Mouse (Mus musculus): ENCODE data around the gene Lpp. TPM values are rescaled to one million over a fixed set of nuclear protein-coding genes. Genes with fewer than 3 reads are reported as not detected.

The Lpp gene
- total and polyA plus RNA-seq, 3 experiments: not detected

DNA sequence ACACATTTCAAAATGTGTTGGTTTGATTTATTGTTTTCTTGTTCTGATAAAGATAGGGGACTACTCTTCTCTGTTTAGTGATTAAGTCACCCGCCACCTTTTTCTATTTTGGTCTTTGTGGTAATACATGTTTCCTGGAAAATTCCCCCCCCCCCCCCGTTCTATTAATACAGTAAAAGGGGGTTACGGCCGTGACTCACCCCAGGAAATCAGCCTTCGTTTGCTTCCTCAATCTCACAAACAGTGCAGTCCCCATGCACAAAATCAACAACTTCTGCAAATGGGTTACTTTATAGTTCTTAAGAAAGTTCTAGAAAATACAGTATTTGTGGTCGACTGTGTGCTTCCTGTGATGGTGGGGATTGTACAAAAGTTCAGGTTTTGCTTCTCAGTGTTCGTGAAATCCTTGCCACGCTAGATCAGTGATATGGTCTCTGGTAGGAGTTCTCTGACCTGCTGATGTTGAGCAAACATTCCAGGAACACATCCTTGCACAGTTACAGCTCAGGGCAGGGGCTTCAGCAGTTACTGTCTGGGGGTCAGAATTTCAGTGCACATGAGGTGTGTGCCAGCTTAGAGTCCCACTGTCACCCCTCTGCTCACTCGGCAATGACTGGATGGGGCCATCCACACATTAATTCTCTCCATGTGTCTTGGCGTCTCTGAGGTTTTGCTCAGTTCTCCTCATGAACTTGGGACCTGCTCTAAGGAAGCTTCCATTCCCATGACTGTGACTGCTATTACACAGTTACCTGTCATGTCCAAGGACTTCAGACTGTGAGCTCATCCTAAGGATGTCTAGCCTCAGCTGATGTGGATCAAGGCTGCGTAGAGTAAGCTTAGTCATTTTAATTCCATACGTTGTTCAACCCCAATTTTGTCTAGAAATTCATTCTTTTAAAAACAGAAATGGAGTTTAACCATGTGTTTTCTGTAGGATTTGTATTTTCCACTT lies 236.2 kb downstream of the Lpp start:
- no peak overlapping the region for H3K4me3 ChIP-seq (ENCODE audit: control insufficient read depth in 1 of 2, insufficient read depth in 1 of 2, low read depth in 2 of 2, low read length in 2 of 2)
- H3K79me2 ChIP-seq (ENCODE audit: control insufficient read depth, insufficient read depth, low read length, poor library complexity): no peaks in the 10 kb centered on the region
- no peak for DNase-seq (ENCODE audit: low read depth, low spot score)
- H3K9me3 ChIP-seq (replicated peaks; ENCODE audit: insufficient read depth, low read length): no peaks in the 10 kb centered on the region
- H3K27ac ChIP-seq (ENCODE audit: control insufficient read depth, low read depth, low read length): no peak overlapping the region
- H3K4me1 ChIP-seq (ENCODE audit: control insufficient read depth in 1 of 2, insufficient read depth in 2 of 2, low read length in 2 of 2): no peaks in the 10 kb centered on the region
- H3K27me3 ChIP-seq (ENCODE audit: control insufficient read depth in 1 of 2, insufficient read depth in 2 of 2, low read length in 2 of 2): no peaks in the 10 kb centered on the region
- H3K9ac ChIP-seq (ENCODE audit: control insufficient read depth, low read depth, low read length, poor library complexity, severe bottlenecking): no peak overlapping the region
- TF ChIP-seq TAL1 (IDR thresholded peaks at IDR 0.05; ENCODE audit: low read length): no peak
- no peak for TF ChIP-seq CHD2 (IDR thresholded peaks at IDR 0.05; ENCODE audit: low read length)
- no peak for TF ChIP-seq USF1 (IDR thresholded peaks at IDR 0.05; ENCODE audit: low read depth, low read length)
- no peak for TF ChIP-seq MAFK (IDR thresholded peaks at IDR 0.05; ENCODE audit: borderline replicate concordance, low read depth, low read length)
- TF ChIP-seq E2F4 (IDR thresholded peaks at IDR 0.05; ENCODE audit: borderline replicate concordance, low read depth, low read length): no peak
- no peak for TF ChIP-seq ZKSCAN1 (IDR thresholded peaks at IDR 0.05; ENCODE audit: low read depth, low read length)
- TF ChIP-seq CHD1 (IDR thresholded peaks at IDR 0.05; ENCODE audit: low read depth, low read length): no peak
- TF ChIP-seq MXI1 (IDR thresholded peaks at IDR 0.05; ENCODE audit: low read depth, low read length): no peak
- no peak for TF ChIP-seq NELFE (IDR thresholded peaks at IDR 0.05; ENCODE audit: low read depth, low read length)
- no peak for TF ChIP-seq MAZ (IDR thresholded peaks at IDR 0.05; ENCODE audit: low read depth, low read length)
- no peak for TF ChIP-seq USF2 (IDR thresholded peaks at IDR 0.05; ENCODE audit: borderline replicate concordance in 1 of 2, insufficient read depth in 1 of 2, low read depth in 1 of 2, low read length in 2 of 2)
- TF ChIP-seq EP300 (IDR thresholded peaks at IDR 0.05; ENCODE audit: low read depth in 1 of 2, low read length in 2 of 2): no peak
- TF ChIP-seq SIN3A (IDR thresholded peaks at IDR 0.05; ENCODE audit: low read length): no peak
- TF ChIP-seq HCFC1 (IDR thresholded peaks at IDR 0.05; ENCODE audit: low read depth, low read length): no peak
- TF ChIP-seq ETS1 (IDR thresholded peaks at IDR 0.05; ENCODE audit: low read depth, low read length): no peak
- no peaks in the 10 kb centered on the region for H3K36me3 ChIP-seq (ENCODE audit: control insufficient read depth in 1 of 2, insufficient read depth in 2 of 2, low read length in 2 of 2)

DNA sequence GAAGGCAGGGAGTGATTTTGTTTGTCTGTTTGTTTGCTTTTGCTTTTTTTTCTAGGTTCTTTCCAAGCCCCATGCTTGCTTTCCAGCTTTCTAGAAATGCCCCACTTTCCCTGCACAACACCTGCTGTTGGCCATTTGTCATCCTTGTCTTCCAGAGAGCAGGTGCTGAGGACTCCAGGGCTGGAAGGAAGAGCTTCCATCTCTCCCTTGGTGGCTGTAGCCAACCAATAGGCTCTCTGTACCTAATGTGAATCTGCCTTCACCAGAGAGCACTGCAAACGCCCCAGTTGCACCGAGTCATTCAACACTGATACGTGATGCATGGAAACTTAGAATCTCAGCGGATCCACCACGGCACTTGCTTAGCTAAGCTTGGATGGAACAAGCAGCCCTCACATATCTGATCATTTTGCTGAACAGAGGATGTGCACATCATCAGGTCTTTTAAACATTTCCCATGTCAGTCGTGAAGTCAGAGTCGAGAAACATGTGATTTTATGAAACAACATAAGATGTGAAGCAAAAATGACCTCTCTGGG lies 242.1 kb downstream of the Lpp start:
- H3K9ac ChIP-seq (ENCODE audit: control insufficient read depth, low read depth, low read length, poor library complexity, severe bottlenecking): no peak overlapping the region
- H3K79me2 ChIP-seq (ENCODE audit: control insufficient read depth, insufficient read depth, low read length, poor library complexity): no peaks in the 10 kb centered on the region
- no peaks in the 10 kb centered on the region for H3K4me1 ChIP-seq (ENCODE audit: control insufficient read depth in 1 of 2, insufficient read depth in 2 of 2, low read length in 2 of 2)
- no peak overlapping the region for H3K4me3 ChIP-seq (ENCODE audit: control insufficient read depth in 1 of 2, insufficient read depth in 1 of 2, low read depth in 2 of 2, low read length in 2 of 2)
- no peaks in the 10 kb centered on the region for H3K36me3 ChIP-seq (ENCODE audit: control insufficient read depth in 1 of 2, insufficient read depth in 2 of 2, low read length in 2 of 2)
- no peak for TF ChIP-seq JUND (IDR thresholded peaks at IDR 0.05; ENCODE audit: low read depth, low read length)
- no peak for TF ChIP-seq ZC3H11A (IDR thresholded peaks at IDR 0.05; ENCODE audit: low read depth, low read length)
- TF ChIP-seq TAL1 (IDR thresholded peaks at IDR 0.05; ENCODE audit: low read length): no peak
- TF ChIP-seq NELFE (IDR thresholded peaks at IDR 0.05; ENCODE audit: low read depth, low read length): no peak
- no peak for TF ChIP-seq ELF1 (IDR thresholded peaks at IDR 0.05; ENCODE audit: low read depth, low read length)
- no peak for TF ChIP-seq SIN3A (IDR thresholded peaks at IDR 0.05; ENCODE audit: low read length)
- no peak for TF ChIP-seq RCOR1 (IDR thresholded peaks at IDR 0.05; ENCODE audit: low read depth, low read length)
- no peak for TF ChIP-seq NRF1 (IDR thresholded peaks at IDR 0.05; ENCODE audit: insufficient read depth, low read depth, low read length, poor library complexity, severe bottlenecking)
- no peak for TF ChIP-seq KAT2A (conservative IDR thresholded peaks at IDR 0.05; ENCODE audit: low read depth, low read length)
- TF ChIP-seq MEF2A (IDR thresholded peaks at IDR 0.05; ENCODE audit: extremely low read depth, insufficient replicate concordance, low read depth, low read length, poor library complexity, severe bottlenecking): no peak
- TF ChIP-seq CHD2 (IDR thresholded peaks at IDR 0.05; ENCODE audit: low read length): no peak
- no peak for TF ChIP-seq MYB (IDR thresholded peaks at IDR 0.05; ENCODE audit: low read depth, low read length)
- no peak for TF ChIP-seq E2F4 (IDR thresholded peaks at IDR 0.05; ENCODE audit: borderline replicate concordance, low read depth, low read length)
- no peak for TF ChIP-seq RAD21 (IDR thresholded peaks at IDR 0.05; ENCODE audit: low read depth, low read length)
- no peak for TF ChIP-seq MYC (IDR thresholded peaks at IDR 0.05; ENCODE audit: low read depth, low read length)
- no peak for TF ChIP-seq SMC3 (IDR thresholded peaks at IDR 0.05; ENCODE audit: low read depth, low read length)
- no peaks in the 10 kb centered on the region for H3K27me3 ChIP-seq (ENCODE audit: control insufficient read depth in 1 of 2, insufficient read depth in 2 of 2, low read length in 2 of 2)
- H3K27ac ChIP-seq (ENCODE audit: control insufficient read depth, low read depth, low read length): no peak overlapping the region
- no peak for DNase-seq (ENCODE audit: low read depth, low spot score)
- H3K9me3 ChIP-seq (replicated peaks; ENCODE audit: insufficient read depth, low read length): no peaks in the 10 kb centered on the region
